ENCODE assay signal across 15 mouse cellular contexts in the genomic region with DNA sequence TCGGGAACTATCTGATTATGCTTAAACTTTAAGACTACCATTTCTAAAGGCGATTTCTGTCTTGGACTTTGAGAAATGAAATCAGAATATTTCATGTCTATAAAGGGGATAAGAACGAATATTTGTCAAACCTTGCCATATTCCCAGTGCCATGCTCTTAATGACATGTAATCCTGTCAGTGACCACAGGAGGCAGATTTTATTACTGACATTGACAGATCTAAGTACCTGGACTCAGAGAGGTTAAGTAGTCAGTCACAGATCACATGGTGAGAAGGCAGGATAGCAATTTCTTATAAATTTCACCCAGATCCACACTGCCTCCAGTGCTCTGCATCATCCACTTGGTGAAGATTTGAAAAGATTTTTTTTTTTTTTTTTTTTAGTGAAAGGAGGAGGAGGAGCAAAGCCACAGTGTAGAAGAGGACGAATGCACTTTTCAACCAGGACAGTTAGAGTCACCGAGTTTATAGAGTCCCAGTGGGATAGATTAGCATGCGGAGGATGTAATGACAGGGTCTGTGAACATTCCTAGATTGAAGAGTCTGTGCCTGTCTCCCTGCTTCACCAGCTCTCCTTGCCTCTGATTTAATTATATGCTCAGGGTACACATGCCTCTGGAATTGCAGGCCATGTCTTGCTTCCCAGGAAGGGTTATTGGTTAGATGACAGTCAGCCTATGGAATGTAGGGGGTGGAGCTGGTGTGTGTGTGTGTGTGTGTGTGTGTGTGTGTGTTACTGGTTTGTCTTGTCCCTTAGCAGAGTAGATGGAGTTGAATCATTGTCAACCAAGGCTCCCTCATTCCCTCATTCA.
DNase-seq lines count a peak whose midpoint lies in the region; ATAC-seq and TF ChIP-seq lines count a peak whose summit lies in the region.
"Had no signal": no experiment of that assay in that cellular context is flagged by ENCODE, and none has a peak within 500 bp of the region (broad histone marks: within the 10 kb centered on the region; RNA-seq: fewer than 3 reads in every experiment).

No protein-coding gene starts in this region.

- H3K4me3 ChIP-seq in hindbrain, embryonic 12.5 days: no peak overlapping the region
- no peak overlapping the region for H3K4me3 ChIP-seq in hindbrain, embryonic 14.5 days (replicated peaks; ENCODE audit: low read length)
- no peak overlapping the region for H3K4me3 ChIP-seq in midbrain, postnatal 0 days (ENCODE audit: low read depth, low read length)
- no peak overlapping the region for H3K4me3 ChIP-seq in midbrain, embryonic 10.5 days
- H3K4me3 ChIP-seq: embryonic facial prominence, embryonic 12.5 days; heart, embryonic 12.5 days; limb, embryonic 12.5 days had no signal

- no peaks in the 10 kb centered on the region for H3K36me3 ChIP-seq in hindbrain, embryonic 12.5 days
- H3K36me3 ChIP-seq in hindbrain, embryonic 14.5 days (replicated peaks; ENCODE audit: control insufficient read depth, insufficient read depth): no peaks in the 10 kb centered on the region
- H3K36me3 ChIP-seq in midbrain, postnatal 0 days (ENCODE audit: insufficient read depth, low read length): no peaks in the 10 kb centered on the region
- H3K36me3 ChIP-seq in midbrain, embryonic 10.5 days: no peaks in the 10 kb centered on the region
- no peaks in the 10 kb centered on the region for H3K36me3 ChIP-seq in splenic B cell, adult 2 months (ENCODE audit: control insufficient read depth, insufficient read depth, low read length, poor library complexity, severe bottlenecking)
- H3K36me3 ChIP-seq: embryonic facial prominence, embryonic 12.5 days; heart, embryonic 12.5 days; limb, embryonic 12.5 days had no signal

- ATAC-seq in hindbrain, embryonic 12.5 days (ENCODE audit: low FRiP score): peak; percentile 62; the same call in 1 of the 2 replicates
- no peak for ATAC-seq in hindbrain, embryonic 14.5 days (ENCODE audit: low FRiP score)
- ATAC-seq in midbrain, postnatal 0 days (ENCODE audit: low FRiP score): no peak

- H3K4me1 ChIP-seq in hindbrain, embryonic 12.5 days: peaks cover 4% of the 10 kb centered on the region
- H3K4me1 ChIP-seq in hindbrain, embryonic 14.5 days (replicated peaks; ENCODE audit: control insufficient read depth, insufficient read depth, low read length): peaks cover 4% of the 10 kb centered on the region; the same call in 1 of the 2 replicates
- H3K4me1 ChIP-seq in midbrain, postnatal 0 days (ENCODE audit: insufficient read depth, low read length): no peaks in the 10 kb centered on the region
- peaks cover 12% of the 10 kb centered on the region for H3K4me1 ChIP-seq in midbrain, embryonic 10.5 days
- H3K4me1 ChIP-seq: embryonic facial prominence, embryonic 12.5 days; heart, embryonic 12.5 days; limb, embryonic 12.5 days had no signal

- TF ChIP-seq CTCF in midbrain, postnatal 0 days (IDR thresholded peaks at IDR 0.05): peak; percentile 38; the same call in 1 of the 2 replicates

- WGBS in hindbrain, embryonic 12.5 days: 74% methylated on average over 6 of the region's 6 CpGs
- 64% methylated on average over 6 of the region's 6 CpGs for WGBS in hindbrain, embryonic 14.5 days
- WGBS in midbrain, postnatal 0 days: 78% methylated on average over 6 of the region's 6 CpGs
- WGBS in midbrain, embryonic 10.5 days: 87% methylated on average over 6 of the region's 6 CpGs

- no peak for DNase-seq in hindbrain, embryonic 14.5 days (ENCODE audit: low spot score)
- no peak for DNase-seq in midbrain, postnatal 0 days (ENCODE audit: low spot score)
- DNase-seq in midbrain, embryonic 10.5 days (ENCODE audit: low spot score): no peak
- DNase-seq in R1 (ENCODE audit: low read depth, low spot score): peak; percentile 21
- peak; percentile 37 for DNase-seq in splenic B cell, adult 2 months (ENCODE audit: low read depth, low spot score)
- no peak for DNase-seq in urinary bladder, postnatal 10 days (ENCODE audit: low spot score)
- no peak for DNase-seq in kidney, postnatal 10 days
- DNase-seq: adrenal gland, postnatal 10 days; cerebellum, adult 8-10 months; retina, postnatal 1 day; thymus, postnatal 14 days had no signal

- H3K27me3 ChIP-seq in hindbrain, embryonic 12.5 days: 0 out of 2 replicates have a peak, but pooled peaks cover 8% of the 10 kb centered on the region
- H3K27me3 ChIP-seq in hindbrain, embryonic 14.5 days (ENCODE audit: control insufficient read depth, insufficient read depth, low read length): no peaks in the 10 kb centered on the region
- H3K27me3 ChIP-seq in midbrain, postnatal 0 days (ENCODE audit: insufficient read depth, low read length): no peaks in the 10 kb centered on the region
- H3K27me3 ChIP-seq in midbrain, embryonic 10.5 days (ENCODE audit: low read depth, poor library complexity, severe bottlenecking): peaks cover 54% of the 10 kb centered on the region
- no peaks in the 10 kb centered on the region for H3K27me3 ChIP-seq in splenic B cell, adult 2 months (ENCODE audit: control insufficient read depth, insufficient read depth, low read length, poor library complexity, severe bottlenecking)
- H3K27me3 ChIP-seq: embryonic facial prominence, embryonic 12.5 days; heart, embryonic 12.5 days; limb, embryonic 12.5 days had no signal

- H3K9ac ChIP-seq in hindbrain, embryonic 12.5 days: no peak overlapping the region
- H3K9ac ChIP-seq in hindbrain, embryonic 14.5 days: no peak overlapping the region
- no peak overlapping the region for H3K9ac ChIP-seq in midbrain, postnatal 0 days (replicated peaks; ENCODE audit: low read length, poor library complexity, severe bottlenecking)
- H3K9ac ChIP-seq: embryonic facial prominence, embryonic 12.5 days; heart, embryonic 12.5 days; limb, embryonic 12.5 days had no signal

- H3K9me3 ChIP-seq in hindbrain, embryonic 12.5 days (replicated peaks): no peaks in the 10 kb centered on the region
- H3K9me3 ChIP-seq in hindbrain, embryonic 14.5 days (ENCODE audit: control insufficient read depth, low read length): no peaks in the 10 kb centered on the region
- H3K9me3 ChIP-seq in midbrain, postnatal 0 days (ENCODE audit: low read length): no peaks in the 10 kb centered on the region
- no peaks in the 10 kb centered on the region for H3K9me3 ChIP-seq in midbrain, embryonic 10.5 days (replicated peaks)
- H3K9me3 ChIP-seq: embryonic facial prominence, embryonic 12.5 days; heart, embryonic 12.5 days; limb, embryonic 12.5 days had no signal

- H3K4me2 ChIP-seq in hindbrain, embryonic 12.5 days (replicated peaks): no peak overlapping the region
- no peak overlapping the region for H3K4me2 ChIP-seq in hindbrain, embryonic 14.5 days (replicated peaks)
- no peak overlapping the region for H3K4me2 ChIP-seq in midbrain, postnatal 0 days (ENCODE audit: low read depth, low read length, poor library complexity, severe bottlenecking)
- H3K4me2 ChIP-seq: embryonic facial prominence, embryonic 12.5 days; heart, embryonic 12.5 days; limb, embryonic 12.5 days had no signal

- H3K27ac ChIP-seq in hindbrain, embryonic 12.5 days: no peak overlapping the region
- H3K27ac ChIP-seq in hindbrain, embryonic 14.5 days: no peak overlapping the region
- H3K27ac ChIP-seq in midbrain, postnatal 0 days (ENCODE audit: low read depth, low read length): no peak overlapping the region
- H3K27ac ChIP-seq in midbrain, embryonic 10.5 days (replicated peaks): no peak overlapping the region
- H3K27ac ChIP-seq: embryonic facial prominence, embryonic 12.5 days; limb, embryonic 12.5 days had no signal

Comparison
In these comparisons a context has a peak if more than half of its experiments do, and no peak if none do; other contexts are left out.
1. DNase-seq: peak in R1 (single experiment) and splenic B cell, adult 2 months (single experiment); none in hindbrain, embryonic 14.5 days (single experiment), midbrain, postnatal 0 days (single experiment), midbrain, embryonic 10.5 days (single experiment), urinary bladder, postnatal 10 days (single experiment) and kidney, postnatal 10 days (single experiment).